Mouse (Mus musculus): ENCODE measurements around the gene Oosp2.

GRCm38 (mm10) chr19:11608172-11608571 lies 52.2 kb downstream of the Oosp2 start:
- TF ChIP-seq CTCF (IDR thresholded peaks at IDR 0.05; ENCODE audit: extremely low read depth, insufficient read depth, insufficient read length, insufficient replicate concordance) (peak; percentile 33; the same call in 1 of the 2 replicates), POLR2A (IDR thresholded peaks at IDR 0.05; ENCODE audit: low read depth, low read length) (no peak)
